Mouse (Mus musculus): ENCODE data around the gene Myo16. TPM values are rescaled to one million over a fixed set of nuclear protein-coding genes. Genes with fewer than 3 reads are reported as not detected.

The Myo16 gene
- polyA plus RNA-seq, 1 experiment from 2014 or later = 0.40 TPM

- no peak overlapping the region for H3K4me3 ChIP-seq
These were observed 439.2 kb downstream of the Myo16 start for GRCm38 (mm10) chr8:10592917-10593316.

GRCm38 (mm10) chr8:10596353-10596752, 442.6 kb downstream of the Myo16 start:
- ATAC-seq (ENCODE audit: extremely low read depth, insufficient number of reproducible peaks, low FRiP score, low TSS enrichment) = no peak
- H3K9ac ChIP-seq = no peak overlapping the region
- H3K36me3 ChIP-seq = no peaks in the 10 kb centered on the region
- H3K4me1 ChIP-seq = peaks cover 4% of the 10 kb centered on the region
- WGBS = 81% methylated on average over 3 of the region's 3 CpGs
- H3K4me3 ChIP-seq = no peak overlapping the region
- no peak overlapping the region for H3K4me2 ChIP-seq
- H3K27me3 ChIP-seq (replicated peaks) = no peaks in the 10 kb centered on the region; the same call in 1 of the 2 replicates
- no peak overlapping the region for H3K27ac ChIP-seq (replicated peaks)
- H3K9me3 ChIP-seq = no peaks in the 10 kb centered on the region

More at GRCm38 (mm10) chr8:10592917-10593316, 439.2 kb downstream of the Myo16 start:
- peaks cover 20% of the 10 kb centered on the region for H3K4me1 ChIP-seq
- H3K9me3 ChIP-seq = no peaks in the 10 kb centered on the region
- no peak overlapping the region for H3K9ac ChIP-seq
- no peaks in the 10 kb centered on the region for H3K36me3 ChIP-seq
- ATAC-seq (ENCODE audit: extremely low read depth, insufficient number of reproducible peaks, low FRiP score, low TSS enrichment) = no peak
- H3K4me2 ChIP-seq = no peak overlapping the region
- 86% methylated on average over 6 of the region's 6 CpGs for WGBS
- no peaks in the 10 kb centered on the region; the same call in 1 of the 2 replicates for H3K27me3 ChIP-seq (replicated peaks)
- no peak overlapping the region for H3K27ac ChIP-seq (replicated peaks)

DNA sequence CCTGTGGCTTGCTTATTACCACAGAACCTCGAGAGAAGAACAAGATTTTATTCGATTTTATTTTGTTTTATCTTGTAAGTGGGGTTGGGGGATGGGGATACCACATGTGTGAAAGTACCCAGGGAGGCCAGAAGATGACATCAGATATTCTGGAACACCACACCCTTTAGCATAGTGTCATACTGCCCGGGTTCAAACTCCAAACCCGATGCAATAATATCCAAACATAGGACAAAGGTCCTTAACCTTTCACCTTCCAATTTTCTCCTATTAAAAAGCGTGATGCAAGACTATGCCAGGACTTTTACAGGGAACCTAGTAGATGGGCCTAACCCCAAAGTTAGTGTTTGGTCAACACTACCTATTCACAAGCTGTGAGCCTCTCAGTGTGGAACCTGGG, 443.9 kb downstream of the Myo16 start:
- H3K4me2 ChIP-seq = no peak overlapping the region
- peaks cover 4% of the 10 kb centered on the region for H3K4me1 ChIP-seq
- no peaks in the 10 kb centered on the region for H3K36me3 ChIP-seq
- no peaks in the 10 kb centered on the region for H3K27me3 ChIP-seq (replicated peaks)
- no peak for ATAC-seq (ENCODE audit: extremely low read depth, insufficient number of reproducible peaks, low FRiP score, low TSS enrichment)
- WGBS = 75% methylated on average over 5 of the region's 5 CpGs
- no peak overlapping the region for H3K27ac ChIP-seq (replicated peaks)
- H3K4me3 ChIP-seq = no peak overlapping the region
- H3K9me3 ChIP-seq = no peaks in the 10 kb centered on the region
- H3K9ac ChIP-seq = no peak overlapping the region

DNA sequence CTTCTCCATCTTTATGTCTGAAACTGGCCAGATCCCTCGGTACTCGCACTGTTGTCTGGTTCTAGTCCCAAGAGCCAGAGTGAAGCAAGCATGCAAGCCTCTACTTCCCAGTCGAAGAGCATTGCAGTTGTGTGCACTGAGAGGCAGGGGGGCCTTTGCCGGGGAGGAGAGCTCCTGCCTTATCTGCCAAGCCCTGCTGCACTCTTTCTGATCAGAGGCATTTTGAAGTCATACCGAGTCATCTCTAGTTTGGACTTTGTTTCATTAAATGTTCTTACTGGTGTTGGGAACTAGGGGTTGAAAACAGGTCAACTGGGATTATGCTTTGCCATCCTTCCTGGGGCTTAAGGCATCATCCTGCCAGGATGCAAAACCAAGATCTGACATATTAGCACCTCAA, 445.2 kb downstream of the Myo16 start:
- no peaks in the 10 kb centered on the region for H3K27me3 ChIP-seq (replicated peaks)
- H3K4me1 ChIP-seq = peaks cover 4% of the 10 kb centered on the region
- no peak for ATAC-seq (ENCODE audit: extremely low read depth, insufficient number of reproducible peaks, low FRiP score, low TSS enrichment)
- H3K36me3 ChIP-seq = no peaks in the 10 kb centered on the region
- H3K4me3 ChIP-seq = no peak overlapping the region
- WGBS = 38% methylated on average over 5 of the region's 5 CpGs
- H3K9ac ChIP-seq = no peak overlapping the region
- H3K4me2 ChIP-seq = no peak overlapping the region
- H3K27ac ChIP-seq (replicated peaks) = no peak overlapping the region
- H3K9me3 ChIP-seq = no peaks in the 10 kb centered on the region

GRCm38 (mm10) chr8:10606028-10606815, 452.5 kb downstream of the Myo16 start:
- H3K27me3 ChIP-seq (replicated peaks) = no peaks in the 10 kb centered on the region
- ATAC-seq (ENCODE audit: extremely low read depth, insufficient number of reproducible peaks, low FRiP score, low TSS enrichment) = no peak
- H3K9me3 ChIP-seq = no peaks in the 10 kb centered on the region
- no peak overlapping the region for H3K4me2 ChIP-seq
- no peaks in the 10 kb centered on the region for H3K36me3 ChIP-seq
- 40% methylated on average over 12 of the region's 12 CpGs for whole genome bisulfite sequencing
- peaks cover 15% of the 10 kb centered on the region for H3K4me1 ChIP-seq
- H3K9ac ChIP-seq = no peak overlapping the region
- H3K27ac ChIP-seq (replicated peaks) = no peak overlapping the region
- no peak overlapping the region for H3K4me3 ChIP-seq

GRCm38 (mm10) chr8:10606816-10607209, 453.1 kb downstream of the Myo16 start:
- ATAC-seq (ENCODE audit: extremely low read depth, insufficient number of reproducible peaks, low FRiP score, low TSS enrichment) = no peak
- no peak overlapping the region for H3K27ac ChIP-seq (replicated peaks)
- no peak overlapping the region for H3K4me3 ChIP-seq
- peaks cover 15% of the 10 kb centered on the region for H3K4me1 ChIP-seq
- H3K27me3 ChIP-seq (replicated peaks) = no peaks in the 10 kb centered on the region
- WGBS = 55% methylated on average over 4 of the region's 4 CpGs
- H3K4me2 ChIP-seq = no peak overlapping the region
- H3K36me3 ChIP-seq = no peaks in the 10 kb centered on the region
- no peaks in the 10 kb centered on the region for H3K9me3 ChIP-seq
- no peak overlapping the region for H3K9ac ChIP-seq

- no peak for ATAC-seq (ENCODE audit: extremely low read depth, insufficient number of reproducible peaks, low FRiP score, low TSS enrichment)
- H3K9ac ChIP-seq = no peak overlapping the region
- no peak overlapping the region for H3K27ac ChIP-seq (replicated peaks)
- H3K4me1 ChIP-seq = peaks cover 6% of the 10 kb centered on the region
- H3K27me3 ChIP-seq (replicated peaks) = no peaks in the 10 kb centered on the region
- WGBS = 74% methylated on average over 5 of the region's 5 CpGs
- no peaks in the 10 kb centered on the region for H3K9me3 ChIP-seq
- no peaks in the 10 kb centered on the region for H3K36me3 ChIP-seq
- H3K4me3 ChIP-seq = no peak overlapping the region
- H3K4me2 ChIP-seq = no peak overlapping the region
These were observed 457.9 kb downstream of the Myo16 start for GRCm38 (mm10) chr8:10611636-10612035.

- no peak for ATAC-seq (ENCODE audit: extremely low read depth, insufficient number of reproducible peaks, low FRiP score, low TSS enrichment)
- Histone ChIP-seq H3K9ac (no peak overlapping the region), H3K27ac (replicated peaks) (no peak overlapping the region), H3K4me3 (no peak overlapping the region), H3K36me3 (no peaks in the 10 kb centered on the region), H3K4me2 (no peak overlapping the region), H3K9me3 (no peaks in the 10 kb centered on the region), H3K4me1 (no peaks in the 10 kb centered on the region), H3K27me3 (replicated peaks) (no peaks in the 10 kb centered on the region)
- WGBS = 37% methylated on average over 2 of the region's 2 CpGs
These were observed 459.7 kb downstream of the Myo16 start for GRCm38 (mm10) chr8:10613371-10613770.

- no peak overlapping the region for H3K4me2 ChIP-seq
- no peaks in the 10 kb centered on the region for H3K36me3 ChIP-seq
- no peak for ATAC-seq (ENCODE audit: extremely low read depth, insufficient number of reproducible peaks, low FRiP score, low TSS enrichment)
- H3K27me3 ChIP-seq (replicated peaks) = no peaks in the 10 kb centered on the region
- H3K4me3 ChIP-seq = no peak overlapping the region
- no peak overlapping the region for H3K9ac ChIP-seq
- H3K4me1 ChIP-seq = peaks cover 3% of the 10 kb centered on the region; the same call in 1 of the 2 replicates
- H3K9me3 ChIP-seq = 0 out of 2 replicates have a peak, but pooled peaks cover 5% of the 10 kb centered on the region
- WGBS = 77% methylated on average over 2 of the region's 2 CpGs
- no peak overlapping the region for H3K27ac ChIP-seq (replicated peaks)
These were observed 466.0 kb downstream of the Myo16 start for GRCm38 (mm10) chr8:10619689-10620088.

GRCm38 (mm10) chr8:10625262-10625661, 471.6 kb downstream of the Myo16 start:
- H3K36me3 ChIP-seq = no peaks in the 10 kb centered on the region
- no peak overlapping the region for H3K4me3 ChIP-seq
- H3K27me3 ChIP-seq (replicated peaks) = no peaks in the 10 kb centered on the region
- H3K27ac ChIP-seq (replicated peaks) = no peak overlapping the region
- ATAC-seq (ENCODE audit: extremely low read depth, insufficient number of reproducible peaks, low FRiP score, low TSS enrichment) = no peak
- H3K4me1 ChIP-seq = peaks cover 3% of the 10 kb centered on the region; the same call in 1 of the 2 replicates
- no peak overlapping the region for H3K9ac ChIP-seq
- WGBS = 53% methylated on average over 5 of the region's 5 CpGs
- H3K9me3 ChIP-seq = 0 out of 2 replicates have a peak, but pooled peaks cover 5% of the 10 kb centered on the region
- no peak overlapping the region for H3K4me2 ChIP-seq

GRCm38 (mm10) chr8:10628725-10629124, 475.0 kb downstream of the Myo16 start:
- Histone ChIP-seq H3K27ac (replicated peaks) (no peak overlapping the region), H3K9me3 (0 out of 2 replicates have a peak, but pooled peaks cover 5% of the 10 kb centered on the region), H3K4me3 (no peak overlapping the region), H3K36me3 (no peaks in the 10 kb centered on the region), H3K9ac (no peak overlapping the region), H3K27me3 (replicated peaks) (no peaks in the 10 kb centered on the region), H3K4me1 (peaks cover 5% of the 10 kb centered on the region), H3K4me2 (no peak overlapping the region)
- no peak for ATAC-seq (ENCODE audit: extremely low read depth, insufficient number of reproducible peaks, low FRiP score, low TSS enrichment)
- 58% methylated on average over 8 of the region's 8 CpGs for WGBS

- 65% methylated on average over 5 of the region's 5 CpGs for WGBS
- no peak overlapping the region for H3K27ac ChIP-seq (replicated peaks)
These were observed 476.2 kb downstream of the Myo16 start for GRCm38 (mm10) chr8:10629862-10630261.

More at GRCm38 (mm10) chr8:10629862-10630261, 476.2 kb downstream of the Myo16 start:
- H3K4me3 ChIP-seq = no peak overlapping the region
- H3K27me3 ChIP-seq (replicated peaks) = no peaks in the 10 kb centered on the region; the same call in 1 of the 2 replicates
- no peak for ATAC-seq (ENCODE audit: extremely low read depth, insufficient number of reproducible peaks, low FRiP score, low TSS enrichment)
- peaks cover 9% of the 10 kb centered on the region for H3K4me1 ChIP-seq
- H3K9ac ChIP-seq = no peak overlapping the region
- no peaks in the 10 kb centered on the region for H3K9me3 ChIP-seq
- no peaks in the 10 kb centered on the region for H3K36me3 ChIP-seq
- no peak overlapping the region for H3K4me2 ChIP-seq
